Mouse (Mus musculus) MN1 (cell line): ENCODE measurements at regions not wholly inside any gene's neighbourhood (a gene's known extent, or its start where the extent isn't known, plus 50 kb on each side); places are given as distances from the start of the nearest gene placed in this dataset.

Source experiments
- DNase-seq: peaks from one replicate; pipeline ENCODE4 v3.0.0-alpha.2; 2016; ENCODE audit warnings: low spot score

DNA sequence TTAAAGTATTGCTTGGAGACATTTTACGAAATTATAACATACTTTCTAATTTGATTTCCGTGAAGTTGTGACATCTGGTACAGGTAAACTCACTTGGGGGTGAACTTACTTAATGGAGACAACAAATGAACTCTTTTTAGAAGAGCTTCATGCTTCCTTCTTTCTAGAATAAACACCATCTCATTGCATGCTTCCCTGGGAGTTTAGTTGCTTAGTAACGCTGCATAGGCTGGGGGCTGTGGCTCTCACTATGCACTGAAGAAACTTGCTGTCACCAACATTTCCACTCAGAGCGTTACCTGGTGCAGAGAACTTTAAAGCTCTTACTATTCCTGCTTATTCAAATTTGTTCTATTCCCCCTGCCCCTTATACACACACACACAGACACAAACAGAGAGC is 203.5 kb upstream of the Xrcc4 start:
- no peak for DNase-seq

DNA sequence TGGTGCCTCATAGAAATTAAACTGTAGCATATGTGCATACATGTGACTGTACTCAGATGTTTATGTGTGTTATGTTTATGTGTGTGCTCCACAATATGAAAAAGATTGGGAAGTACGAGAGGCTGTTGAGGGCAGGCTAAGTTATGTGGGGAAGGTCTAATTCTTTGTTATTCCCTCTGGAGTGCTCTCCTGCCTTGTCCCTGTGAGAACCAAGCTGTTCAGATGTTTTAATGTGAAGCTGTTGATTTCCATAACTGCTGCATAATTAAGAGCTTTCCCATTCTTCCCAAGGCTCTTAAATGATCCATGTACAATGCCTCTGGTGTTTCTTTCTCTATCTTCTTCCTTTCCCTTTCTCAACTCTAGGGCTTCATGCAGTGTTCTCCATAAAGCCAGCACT is 202.7 kb upstream of the Xrcc4 start:
- DNase-seq = no peak

DNA sequence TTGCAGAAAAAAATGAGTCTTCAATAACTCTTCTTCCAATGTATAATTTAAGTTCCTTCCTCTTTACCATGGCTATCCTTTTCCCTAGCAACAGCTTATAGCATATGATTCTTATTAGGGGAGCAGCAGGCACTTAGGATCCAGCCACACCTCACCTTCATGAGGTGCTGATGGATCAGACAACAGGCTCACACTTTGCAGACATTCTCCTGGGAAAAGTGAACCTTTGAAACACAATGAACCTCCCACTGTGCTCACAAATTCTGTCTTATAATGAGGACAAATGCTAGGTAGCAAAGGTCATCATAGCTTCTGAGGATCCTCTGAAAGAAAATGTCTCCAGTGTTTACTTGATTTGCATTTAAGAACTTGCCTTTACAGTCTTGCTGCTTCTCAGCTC is 191.6 kb upstream of the Xrcc4 start:
- DNase-seq = no peak

DNA sequence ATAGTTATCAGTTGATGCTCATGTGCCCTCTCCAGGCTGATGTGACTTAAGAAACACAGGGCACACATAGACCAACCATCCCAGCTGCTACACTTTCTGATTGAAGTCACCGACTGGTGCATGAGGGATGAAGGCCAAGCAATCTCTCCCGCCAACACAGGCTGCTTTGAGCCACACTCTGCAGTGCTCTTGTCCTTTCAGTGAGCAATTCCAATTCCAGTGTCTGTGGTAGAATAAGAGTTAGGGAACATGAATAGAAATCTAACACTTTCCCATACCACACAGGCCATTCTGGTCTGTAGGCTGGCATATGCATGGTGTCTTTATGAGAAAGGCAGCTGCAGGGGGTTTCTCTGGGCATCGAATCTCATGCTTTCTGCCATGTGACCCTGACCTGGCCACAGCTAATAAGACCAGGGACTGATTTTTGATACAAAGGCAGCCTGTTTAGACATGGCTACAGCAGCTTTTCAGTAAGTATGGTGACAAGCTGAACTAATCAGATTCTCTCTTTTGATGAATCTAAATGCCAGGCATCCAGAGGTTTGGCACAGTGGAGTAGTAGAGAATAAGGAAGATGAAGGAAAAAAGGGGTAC is 190.5 kb upstream of the Xrcc4 start:
- no peak for DNase-seq

DNA sequence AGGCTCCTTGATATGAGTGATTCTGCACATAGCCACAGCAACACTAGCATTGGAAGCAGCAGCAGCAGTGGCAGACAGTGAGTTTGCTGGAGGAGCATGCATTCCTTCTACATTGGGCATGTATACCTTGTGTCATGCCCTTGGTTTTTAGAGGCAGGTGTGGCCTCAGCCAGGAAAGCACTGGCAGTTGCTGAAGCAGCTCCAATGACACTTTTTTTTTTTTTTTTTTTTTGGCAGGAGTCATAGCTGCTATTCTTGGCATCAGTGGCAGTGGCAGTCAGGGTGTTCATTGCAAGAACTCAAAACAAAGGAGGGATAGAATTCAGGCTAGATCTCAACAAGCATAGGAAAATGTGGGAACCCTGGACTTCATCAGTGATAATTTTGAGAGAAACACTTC is 189.9 kb upstream of the Xrcc4 start:
- no peak for DNase-seq

DNA sequence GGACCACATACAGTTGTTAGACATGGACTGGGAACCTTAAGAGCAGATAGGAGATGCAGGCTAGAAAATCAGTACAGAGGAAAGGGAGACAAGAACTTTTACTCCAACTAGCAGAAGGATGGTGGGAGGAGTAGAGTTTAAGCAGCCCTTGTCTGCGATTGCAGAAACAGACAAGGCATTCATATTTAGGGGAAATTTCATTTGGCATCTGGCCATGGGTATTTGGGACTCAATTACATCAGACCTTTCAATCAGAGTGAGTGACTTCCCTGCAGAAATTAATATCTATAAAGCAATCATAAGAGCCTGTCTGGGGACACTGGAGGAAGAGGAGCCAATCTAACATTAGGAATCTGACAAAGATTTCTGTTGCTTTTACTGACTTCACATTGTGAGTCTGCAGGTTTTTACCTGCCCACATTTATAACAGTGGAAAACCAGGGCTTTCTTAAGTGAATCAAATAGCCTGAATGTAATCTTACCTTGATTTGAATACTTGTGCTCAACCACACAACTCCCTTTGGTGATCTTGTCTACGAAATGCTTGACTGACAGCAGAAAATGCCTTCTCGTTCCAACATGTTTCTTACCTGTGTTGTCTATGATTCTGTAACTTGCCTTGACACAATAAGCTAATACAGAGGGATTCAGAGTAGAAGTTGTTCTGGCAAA is 169.8 kb upstream of the Xrcc4 start:
- no peak for DNase-seq

DNA sequence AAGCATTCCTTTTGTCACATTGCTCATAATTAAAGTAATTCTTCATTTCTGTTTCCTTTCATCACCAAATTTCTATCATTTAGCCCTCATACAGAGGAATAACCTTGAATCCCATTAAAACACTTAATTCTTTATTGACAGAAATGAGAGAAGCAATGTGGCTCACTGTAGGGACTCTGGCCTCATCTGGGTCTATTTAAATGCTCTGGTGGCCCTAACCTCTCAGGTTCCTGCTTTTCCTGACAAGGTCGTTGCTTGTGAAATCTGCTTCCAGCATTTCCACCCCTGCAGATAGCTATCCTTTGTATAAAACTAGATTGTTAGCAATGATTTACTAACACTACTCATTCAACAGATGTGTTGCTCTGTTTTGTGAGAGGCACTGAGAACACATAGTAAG is 163.6 kb upstream of the Xrcc4 start:
- DNase-seq = no peak

DNA sequence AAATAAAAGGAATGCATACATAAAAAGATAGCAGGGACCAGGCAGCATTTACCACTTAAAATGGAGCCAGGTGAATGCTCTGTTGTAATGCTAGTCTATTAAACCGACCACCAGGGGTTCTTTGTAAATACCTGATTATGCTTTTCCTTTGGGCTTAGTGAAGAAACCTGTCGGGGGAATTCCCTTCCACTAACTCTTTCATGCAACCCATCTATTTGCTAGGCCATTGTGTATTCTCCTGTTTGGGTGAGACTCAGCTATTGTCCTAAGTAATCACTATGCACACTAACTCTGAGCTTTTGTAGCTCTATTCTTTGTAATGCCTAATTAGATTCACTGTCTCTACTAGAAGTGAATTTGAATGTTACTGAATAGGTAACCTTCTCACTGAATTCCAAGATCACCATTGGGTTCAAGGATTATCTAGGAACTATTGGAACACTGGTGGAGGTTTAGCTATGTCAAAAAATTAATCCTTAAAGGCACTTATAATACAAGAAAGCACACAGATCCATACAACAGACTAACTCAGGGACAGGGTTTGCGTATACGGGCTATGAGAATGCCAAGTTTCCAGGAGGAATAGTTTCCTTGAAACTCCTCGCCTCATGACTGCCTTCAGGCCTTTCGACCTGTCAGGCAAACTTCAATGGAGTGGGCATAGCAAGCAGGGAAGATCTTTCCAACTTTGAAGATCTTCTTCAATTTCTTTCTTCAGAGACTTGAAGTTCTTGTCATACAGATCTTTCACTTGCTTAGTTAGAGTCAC is 156.8 kb upstream of the Xrcc4 start:
- DNase-seq = no peak

DNA sequence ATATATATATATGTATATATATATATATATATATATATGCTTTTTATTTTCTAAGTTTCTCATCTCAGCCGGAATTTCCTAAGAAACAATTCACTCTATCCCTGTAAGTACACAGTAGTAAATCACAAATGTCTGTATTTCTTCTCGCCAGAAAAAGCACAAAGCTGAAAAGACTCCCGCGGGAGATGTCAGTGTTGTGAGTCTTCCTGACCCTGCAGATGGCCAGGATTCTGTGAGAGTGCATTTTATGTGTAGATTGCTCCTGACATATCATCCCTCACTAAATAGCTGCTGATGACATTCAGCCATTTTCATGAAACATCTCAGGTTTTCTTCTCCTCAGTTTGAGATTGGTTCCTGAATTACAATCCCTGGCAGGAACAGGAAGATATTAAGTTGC is 148.9 kb upstream of the Xrcc4 start:
- DNase-seq = peak; percentile 25

DNA sequence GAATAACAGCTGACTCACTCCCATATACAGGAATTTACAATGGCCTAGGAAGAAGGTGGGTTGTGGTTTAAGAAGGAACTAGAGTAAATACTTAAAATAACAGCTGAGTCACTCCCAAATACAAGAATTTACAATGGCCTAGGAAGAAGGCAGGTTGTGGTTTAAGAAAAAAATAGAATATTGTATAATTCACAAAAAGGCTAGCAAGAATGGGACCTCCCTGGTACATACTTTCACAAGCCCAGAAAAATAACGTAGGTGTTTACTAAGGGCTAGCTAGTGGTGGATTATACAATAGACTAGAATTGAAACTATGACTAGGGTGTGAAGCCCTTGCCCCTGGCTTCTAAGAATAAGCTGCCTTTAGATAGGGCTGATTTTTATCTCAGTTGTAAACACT is 144.6 kb upstream of the Xrcc4 start:
- DNase-seq = no peak

DNA sequence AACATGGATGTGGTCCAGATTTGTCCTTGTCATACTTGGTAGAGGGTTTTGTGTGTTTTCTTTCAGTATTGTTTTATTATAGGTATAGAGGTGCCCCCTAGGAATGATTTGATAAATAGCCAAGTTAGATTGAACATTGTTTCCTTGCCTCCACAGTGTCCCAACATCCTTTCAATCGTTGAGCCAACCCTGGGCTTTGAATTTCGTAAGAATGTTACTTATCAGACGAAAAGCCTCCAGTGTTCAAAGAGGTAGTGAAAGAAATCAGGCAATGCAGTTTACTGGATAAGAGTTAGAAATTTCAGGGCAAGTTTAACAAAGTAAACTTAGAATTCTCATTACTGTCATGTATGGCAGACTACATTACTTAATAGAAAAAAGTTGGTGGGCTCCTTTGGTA is 144.2 kb upstream of the Xrcc4 start:
- no peak for DNase-seq

DNA sequence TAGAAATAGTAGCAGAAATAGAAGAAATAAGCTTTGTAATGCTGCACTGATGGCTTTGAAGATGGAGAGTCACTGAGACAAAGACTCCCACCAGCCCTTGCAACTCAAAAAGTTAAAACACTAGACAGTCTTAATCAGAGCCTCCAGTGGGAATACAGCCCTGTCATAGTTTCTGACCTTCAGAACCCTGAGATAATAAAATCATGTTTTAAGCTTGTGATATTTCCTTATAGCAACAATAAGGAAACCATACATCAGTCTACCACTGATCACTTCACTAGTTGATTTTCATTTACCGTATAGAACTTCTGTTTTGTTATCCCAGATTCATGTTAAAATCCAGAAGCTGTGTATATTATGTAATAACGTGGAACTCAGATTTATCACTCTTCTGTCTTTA is 139.7 kb upstream of the Xrcc4 start:
- DNase-seq = no peak

DNA sequence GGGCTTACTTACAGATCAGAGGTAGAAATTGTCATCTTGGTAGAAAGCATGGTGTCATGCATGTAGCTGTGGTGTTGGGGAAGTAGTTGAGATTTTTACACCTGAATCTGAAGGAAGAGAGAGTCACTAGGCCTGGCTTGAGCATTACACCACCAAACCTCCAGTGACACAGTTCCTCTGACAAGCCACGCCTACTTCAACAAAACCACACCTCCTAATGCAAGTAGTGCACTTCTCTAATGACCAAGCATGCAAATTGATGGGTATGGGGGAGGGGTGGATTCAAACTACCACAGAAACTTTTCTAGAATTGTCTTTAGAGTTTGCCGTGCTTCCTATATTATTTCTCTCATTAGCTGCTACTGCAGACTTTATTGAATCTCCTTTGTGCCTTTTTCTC is 136.8 kb upstream of the Xrcc4 start:
- no peak for DNase-seq

DNA sequence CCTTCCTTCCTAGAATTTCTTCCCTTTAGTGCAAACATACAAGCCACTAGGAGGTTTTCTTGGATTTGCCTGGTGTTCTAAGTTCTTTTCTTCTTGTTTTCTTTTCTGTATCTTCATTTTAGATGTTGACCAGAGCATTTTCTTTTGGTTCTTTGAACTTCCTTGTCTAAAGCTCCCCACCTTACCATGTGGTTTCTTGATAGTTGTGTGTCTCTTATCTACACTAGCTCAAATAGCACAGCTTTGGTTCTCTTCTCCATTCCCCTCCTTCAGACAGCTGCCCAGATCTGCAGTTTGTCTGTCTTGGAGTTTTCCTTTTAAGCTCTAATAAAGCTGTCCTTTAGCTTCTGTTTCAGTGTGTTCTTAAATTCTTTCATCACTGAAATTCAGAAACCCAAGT is 123.0 kb upstream of the Xrcc4 start:
- DNase-seq = no peak

DNA sequence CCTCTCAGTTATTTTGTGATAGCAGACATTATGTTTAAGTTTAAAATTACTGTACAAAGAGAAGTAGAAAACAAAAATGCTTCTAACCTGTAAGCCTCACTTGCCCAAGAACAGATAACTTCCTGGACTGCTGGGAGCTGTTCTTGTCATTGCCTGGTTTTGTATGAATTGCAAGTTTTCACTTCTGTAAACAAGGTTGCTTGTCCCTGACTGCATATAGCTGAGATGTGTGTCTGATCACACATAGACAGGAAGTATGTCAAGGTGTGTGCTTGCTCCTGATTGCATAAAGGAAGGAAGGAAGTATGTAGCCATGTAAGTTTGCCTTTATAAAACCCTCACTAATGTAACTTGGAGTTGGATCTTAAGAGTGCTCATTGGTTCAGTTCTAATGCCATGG is 118.5 kb upstream of the Xrcc4 start:
- DNase-seq = no peak
